In genomic region chr14:106211062-106211461, GRCm38 (mm10) we compare ENCODE assay signal across 14 mouse cellular contexts.
"Had no signal": no experiment of that assay in that cellular context is flagged by ENCODE, and none has a peak within 500 bp of the region (broad histone marks: within the 10 kb centered on the region; RNA-seq: fewer than 3 reads in every experiment).

No protein-coding gene starts in this region.

- H3K9ac ChIP-seq: liver, embryonic 14.5 days; midbrain, embryonic 13.5 days; neural tube, embryonic 13.5 days; stomach, embryonic 15.5 days had no signal

- DNase-seq: kidney, adult 9 months; kidney, postnatal 36 days; layer of hippocampus, adult 9-11 months; layer of hippocampus, postnatal 36 days; lung, adult 18-20 months; retina, postnatal 1 day; right cerebral cortex, postnatal 14 days; thymus, postnatal 4 days had no signal

- ATAC-seq: intestine, postnatal 0 days; midbrain, embryonic 13.5 days had no signal

- H3K4me2 ChIP-seq: midbrain, embryonic 13.5 days; neural tube, embryonic 13.5 days; stomach, embryonic 15.5 days had no signal

- H3K9me3 ChIP-seq: midbrain, embryonic 13.5 days; neural tube, embryonic 13.5 days; stomach, embryonic 15.5 days had no signal

- H3K4me1 ChIP-seq: midbrain, embryonic 13.5 days; neural tube, embryonic 13.5 days; stomach, embryonic 15.5 days had no signal

- H3K36me3 ChIP-seq: midbrain, embryonic 13.5 days; neural tube, embryonic 13.5 days; stomach, embryonic 15.5 days had no signal

- H3K27me3 ChIP-seq: midbrain, embryonic 13.5 days; neural tube, embryonic 13.5 days; stomach, embryonic 15.5 days had no signal

- H3K27ac ChIP-seq: kidney, postnatal 0 days; liver, embryonic 14.5 days; midbrain, embryonic 13.5 days; neural tube, embryonic 13.5 days; stomach, embryonic 15.5 days had no signal

- H3K4me3 ChIP-seq: midbrain, embryonic 13.5 days; neural tube, embryonic 13.5 days; stomach, embryonic 15.5 days had no signal
